Mouse (Mus musculus): ENCODE data around the gene Nosip.

Nosip gene

GRCm38 (mm10) chr7:45060632-45061122 is 1.6 kb upstream of the Nosip start:
- no peak for DNase-seq

GRCm38 (mm10) chr7:45061532-45062075 is 625 bp upstream of the Nosip start:
- DNase-seq: peak; percentile 46

DNA sequence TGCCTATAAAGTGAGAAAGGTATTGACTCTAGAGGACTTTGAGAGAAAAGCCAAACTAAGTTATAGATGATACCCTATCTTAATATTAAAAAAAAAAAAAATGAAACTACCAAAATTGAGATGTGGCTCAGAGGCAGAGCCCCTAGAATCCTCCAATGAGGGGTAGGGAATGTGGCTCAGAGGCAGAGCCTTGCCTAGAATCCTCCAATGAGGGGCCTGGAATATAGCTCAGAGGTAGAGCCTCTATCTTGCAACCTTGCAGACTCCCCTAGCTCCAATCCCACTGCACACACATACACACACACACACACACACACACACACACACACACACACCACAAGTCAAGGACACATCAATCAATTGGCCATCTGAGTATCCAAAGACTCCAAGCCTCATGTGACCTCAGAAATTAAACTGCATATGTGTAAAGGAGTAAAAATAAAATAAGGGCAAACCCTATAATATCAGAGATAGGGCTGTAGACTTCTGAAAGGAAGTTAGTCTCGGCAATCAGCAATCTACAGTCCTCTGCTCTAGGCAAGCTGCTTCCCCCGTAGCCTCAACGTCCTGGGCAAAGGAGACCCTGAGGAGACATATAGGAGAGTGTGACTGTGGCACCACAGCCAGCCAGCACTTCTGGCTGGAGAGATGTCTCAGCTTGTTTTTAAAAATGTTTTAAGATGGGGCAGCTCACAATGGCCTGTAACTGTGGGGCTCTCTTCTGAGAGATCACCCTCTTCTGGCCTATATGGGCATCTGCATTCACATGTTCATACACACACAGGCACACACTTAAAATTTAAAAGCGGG is 5.2 kb downstream of the Nosip start:
- DNase-seq: no peak

DNA sequence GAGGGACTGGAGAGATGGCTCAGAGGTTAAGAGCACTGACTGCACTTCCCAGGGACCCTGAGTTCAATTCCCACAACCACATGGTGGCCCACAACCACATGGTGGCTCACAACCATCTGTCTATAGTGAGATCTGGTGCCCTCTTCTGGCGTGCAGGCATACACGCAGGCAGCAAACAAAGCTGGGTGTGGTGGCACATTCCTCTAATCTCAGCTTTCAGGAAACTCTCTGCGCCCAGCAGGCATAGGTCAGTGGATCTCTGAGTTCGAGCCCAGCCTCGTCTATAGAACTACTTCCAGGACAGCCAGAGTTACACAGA is 5.7 kb downstream of the Nosip start:
- peak; percentile 71 for DNase-seq

GRCm38 (mm10) chr7:45069671-45070070 is 7.4 kb downstream of the Nosip start:
- DNase-seq: no peak

GRCm38 (mm10) chr7:45072230-45072629 is 10.0 kb downstream of the Nosip start:
- no peak for DNase-seq

DNA sequence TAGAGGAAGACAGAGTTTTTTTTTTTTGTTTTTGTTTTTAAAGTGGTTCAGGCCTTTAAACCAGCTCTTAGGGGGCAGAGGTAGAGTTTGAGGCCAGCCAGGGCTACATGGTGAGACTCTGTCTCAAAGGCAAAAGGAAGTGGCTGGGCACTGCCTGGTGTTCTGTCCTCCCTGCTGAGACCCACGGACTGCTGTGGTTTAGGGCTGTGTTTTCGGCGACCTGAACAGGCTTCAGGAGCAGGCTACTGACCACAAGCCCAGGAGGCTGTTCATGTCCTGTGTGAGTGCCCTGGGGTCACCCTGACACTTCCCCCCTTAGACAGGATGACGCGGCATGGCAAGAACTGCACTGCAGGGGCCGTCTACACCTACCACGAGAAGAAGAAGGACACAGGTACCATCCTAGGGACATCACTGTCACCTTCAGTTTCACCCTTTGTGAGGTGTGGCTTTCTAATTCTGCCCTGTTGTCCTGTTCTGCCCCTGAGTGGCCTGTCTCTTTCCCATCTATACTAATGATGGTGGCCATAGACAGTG is 11.0 kb downstream of the Nosip start:
- DNase-seq: no peak

DNA sequence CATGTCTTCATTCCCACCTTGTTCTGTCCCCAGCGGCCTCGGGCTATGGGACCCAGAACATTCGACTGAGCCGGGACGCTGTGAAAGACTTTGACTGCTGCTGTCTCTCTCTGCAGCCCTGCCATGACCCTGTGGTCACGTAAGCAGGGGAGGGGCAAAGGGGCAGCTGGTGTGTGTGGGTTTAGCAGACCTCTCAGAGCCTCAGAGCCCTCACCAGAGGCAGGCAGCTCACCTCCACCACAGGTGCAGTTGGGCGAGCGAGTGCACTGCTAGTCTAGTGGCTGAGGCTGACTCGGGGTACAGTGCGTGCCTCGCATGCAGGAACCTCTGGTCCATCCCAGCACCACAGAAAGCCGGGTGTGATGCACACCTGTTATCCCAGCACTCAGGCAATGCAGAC is 11.7 kb downstream of the Nosip start:
- no peak for DNase-seq

DNA sequence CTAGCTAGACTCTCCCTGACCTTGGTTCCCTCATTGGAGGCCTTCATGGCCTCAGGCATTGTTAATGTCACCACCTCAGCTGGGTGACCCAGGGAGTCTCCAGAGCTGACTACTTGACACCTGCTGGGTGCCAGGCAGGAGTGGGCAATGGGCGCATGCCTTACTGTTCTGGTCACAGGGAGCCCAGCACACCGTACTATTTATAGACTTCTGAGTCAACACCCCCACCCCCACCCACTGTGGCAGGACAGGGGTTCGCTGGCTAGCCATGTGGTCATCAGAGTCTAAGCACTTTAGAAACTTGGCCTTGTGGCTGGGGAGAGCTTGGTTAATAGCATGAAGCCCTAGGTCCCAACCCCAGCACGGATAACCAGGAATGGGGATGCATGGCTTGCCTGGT is 13.2 kb downstream of the Nosip start:
- DNase-seq: no peak

- DNase-seq: no peak
These were observed 14.3 kb downstream of the Nosip start for GRCm38 (mm10) chr7:45076501-45076900.

- no peak for DNase-seq
These were observed 15.1 kb downstream of the Nosip start for GRCm38 (mm10) chr7:45077322-45077721.

DNA sequence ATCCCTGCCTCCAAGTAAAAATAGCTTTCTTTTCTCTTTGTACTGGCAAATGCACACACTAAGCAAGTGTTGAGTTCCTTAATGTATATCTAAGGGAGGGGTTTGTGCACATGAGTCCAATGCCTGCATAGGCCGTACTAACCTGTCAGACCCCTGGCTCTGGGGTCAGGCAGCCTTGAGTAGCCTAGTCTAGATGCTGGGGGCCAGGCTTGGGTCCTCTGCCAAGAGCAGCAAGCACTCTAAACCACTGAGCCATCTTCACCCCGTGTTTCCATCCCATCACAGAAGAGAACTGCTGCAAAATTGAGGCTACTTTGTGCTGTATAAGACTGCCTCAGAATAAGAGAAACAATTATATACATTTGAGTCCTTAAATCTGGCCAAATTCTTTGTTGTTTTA is 15.6 kb downstream of the Nosip start:
- no peak for DNase-seq

- DNase-seq: peak; percentile 79
These were observed 16.3 kb downstream of the Nosip start for GRCm38 (mm10) chr7:45078513-45078912.

- peak; percentile 94 for DNase-seq
These were observed 17.6 kb downstream of the Nosip start for GRCm38 (mm10) chr7:45079856-45080255.

GRCm38 (mm10) chr7:45081016-45081415 is 18.8 kb downstream of the Nosip start:
- no peak for DNase-seq

GRCm38 (mm10) chr7:45082401-45083299 is 20.4 kb downstream of the Nosip start:
- peak; percentile 55 for DNase-seq

- peak; percentile 53 for DNase-seq
These were observed 21.2 kb downstream of the Nosip start for GRCm38 (mm10) chr7:45083300-45083890.

DNA sequence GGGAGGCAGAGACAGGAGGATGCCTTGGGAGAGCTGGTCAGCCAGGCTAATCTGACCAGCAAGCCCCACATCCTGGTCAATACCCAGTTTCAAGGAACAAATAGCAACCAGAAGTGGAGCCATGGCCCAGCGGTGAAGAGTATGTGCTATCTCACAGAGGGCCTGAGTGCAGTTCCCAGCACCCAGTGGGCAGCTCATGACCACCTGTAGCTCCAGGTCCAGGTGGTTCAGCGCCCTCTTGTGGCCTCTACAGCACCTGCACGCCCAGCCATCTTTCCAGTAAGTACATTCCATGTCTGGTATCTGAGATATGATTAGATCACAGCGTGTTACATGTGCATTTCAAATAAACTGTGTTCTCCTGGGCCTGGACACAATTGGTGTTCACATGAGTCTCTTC is 23.9 kb downstream of the Nosip start:
- DNase-seq: no peak

DNA sequence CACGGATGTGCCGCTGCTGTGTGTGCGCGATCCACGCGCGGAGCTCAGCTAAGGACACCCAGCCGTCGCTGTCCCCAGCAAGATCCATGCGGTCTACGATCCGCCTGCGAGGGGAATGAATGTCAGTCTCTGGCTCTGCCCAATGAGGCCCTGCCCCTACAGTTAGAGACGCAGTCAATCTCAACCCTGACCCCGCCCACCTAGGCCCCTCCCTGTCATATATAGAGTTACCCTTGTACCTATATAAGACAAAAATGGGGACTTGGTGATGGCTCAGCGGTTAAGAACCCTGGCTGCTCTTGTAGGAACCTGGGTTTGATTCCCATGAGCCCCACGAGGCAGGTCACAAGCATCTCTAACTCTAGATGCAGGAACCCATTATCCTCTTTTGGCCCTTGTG is 26.4 kb downstream of the Nosip start:
- no peak for DNase-seq

DNA sequence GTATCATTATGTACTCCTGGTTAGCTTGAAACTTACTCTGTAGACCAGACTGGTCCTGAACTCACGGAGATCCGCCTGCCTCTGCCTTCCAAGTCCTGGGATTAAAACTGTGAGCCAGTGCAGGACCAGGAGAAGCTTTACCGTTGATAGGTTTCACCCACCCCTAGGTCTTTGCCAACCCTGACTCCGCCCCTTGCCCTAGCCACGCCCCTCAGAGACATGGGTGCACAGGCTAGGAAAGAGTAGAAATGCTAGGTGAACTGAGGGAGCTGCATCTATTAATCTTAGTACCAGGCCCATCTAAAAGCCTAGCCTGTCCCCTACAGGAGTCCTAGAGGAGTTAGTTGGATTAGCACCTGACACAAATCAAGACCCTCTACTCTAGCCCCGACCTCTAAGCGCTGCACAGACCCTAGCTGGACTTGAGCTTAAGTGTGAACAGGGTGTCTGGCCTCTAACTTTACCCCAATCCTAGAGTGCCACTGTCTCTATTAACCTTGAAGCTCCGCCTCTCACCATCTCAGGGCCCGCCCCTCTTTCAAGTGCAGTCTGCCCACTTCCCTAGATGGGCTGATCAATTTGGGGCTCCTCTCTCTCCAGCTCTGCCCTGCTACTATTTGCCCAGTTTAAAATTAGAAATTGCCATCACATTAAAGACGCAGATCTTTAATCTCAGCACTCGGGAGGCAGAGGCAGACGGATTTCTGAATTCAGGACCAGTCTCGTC is 28.2 kb downstream of the Nosip start:
- peak; percentile 44 for DNase-seq

GRCm38 (mm10) chr7:45091001-45091990 is 29.1 kb downstream of the Nosip start:
- no peak for DNase-seq
